Mouse (Mus musculus) adrenal gland, adult 2 months (tissue): ENCODE measurements around the gene Mfsd2a. TPM values are rescaled to one million over a fixed set of nuclear protein-coding genes. Genes with fewer than 3 reads are reported as not detected.

Experiments
- DNase-seq: peaks from one replicate; pipeline ENCODE4 v3.0.0; 2021
- polyA plus RNA-seq: library from polyadenylated mRNA; depleted of rRNA; stranded (reverse); fragments of >200 nt; gene quantifications from 2 replicates; pipeline ENCODE4 v1.2.3, GENCODE M21; 2012; rRNA removed
- total RNA-seq, 2 experiments: library from RNA; stranded (reverse); gene quantifications; 2 replicates each; pipeline ENCODE4 v1.2.3; 2021

Mfsd2a gene
- total and polyA plus RNA-seq, 3 experiments = 0.62 to 28.5 (median 3.7) TPM

DNA sequence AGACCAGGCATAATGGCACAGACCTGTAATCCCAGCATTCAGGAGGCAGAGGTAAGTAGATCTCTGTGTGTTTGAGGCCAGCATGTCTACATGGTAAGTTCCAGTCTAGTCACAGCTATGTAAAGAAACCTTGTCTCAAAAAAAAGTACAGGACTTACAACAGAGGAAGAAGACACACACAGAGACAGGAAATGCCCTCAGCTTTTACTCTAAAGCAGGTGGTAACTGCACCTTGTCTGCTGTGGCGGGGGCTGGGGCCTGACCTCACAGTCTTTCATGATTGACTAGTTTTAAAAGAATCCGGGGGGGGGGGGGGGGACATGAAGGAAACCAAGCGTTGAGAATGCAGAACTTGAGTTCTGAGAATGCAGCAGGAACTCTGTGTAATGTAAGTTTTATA lies 27.1 kb downstream of the Mfsd2a start:
- no peak for DNase-seq

DNA sequence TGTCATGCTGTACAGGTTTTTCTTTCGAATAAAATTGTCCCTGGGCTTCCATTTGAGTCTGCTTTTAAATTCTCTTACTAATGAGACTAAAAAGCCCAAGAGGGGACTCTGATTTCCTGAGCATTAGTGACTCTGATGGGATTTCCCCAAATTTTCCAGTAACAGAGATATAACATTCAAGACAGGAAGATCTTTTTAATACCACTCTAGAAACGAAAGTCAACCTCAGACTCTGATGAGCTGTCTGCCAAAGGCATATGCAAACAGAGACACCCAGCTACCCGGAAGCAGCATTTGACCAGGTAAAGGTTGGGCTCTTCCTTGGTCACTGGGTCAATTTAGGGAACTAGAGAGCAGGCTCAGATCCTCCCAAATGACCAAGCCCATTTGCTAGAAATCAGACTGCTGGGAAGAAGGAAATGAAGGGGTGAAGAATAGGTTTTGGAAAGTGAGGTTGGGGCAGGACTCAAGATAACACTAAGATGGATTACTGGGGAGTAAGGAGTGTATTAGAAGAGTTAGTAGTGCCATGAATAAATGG lies 27.9 kb downstream of the Mfsd2a start:
- DNase-seq = no peak

- DNase-seq = no peak
These were observed 28.6 kb downstream of the Mfsd2a start for GRCm38 (mm10) chr4:122932239-122932978.

GRCm38 (mm10) chr4:122930939-122931590 lies 29.9 kb downstream of the Mfsd2a start:
- DNase-seq = no peak

GRCm38 (mm10) chr4:122923392-122924344 lies 37.3 kb downstream of the Mfsd2a start:
- peak; percentile 55 for DNase-seq

DNA sequence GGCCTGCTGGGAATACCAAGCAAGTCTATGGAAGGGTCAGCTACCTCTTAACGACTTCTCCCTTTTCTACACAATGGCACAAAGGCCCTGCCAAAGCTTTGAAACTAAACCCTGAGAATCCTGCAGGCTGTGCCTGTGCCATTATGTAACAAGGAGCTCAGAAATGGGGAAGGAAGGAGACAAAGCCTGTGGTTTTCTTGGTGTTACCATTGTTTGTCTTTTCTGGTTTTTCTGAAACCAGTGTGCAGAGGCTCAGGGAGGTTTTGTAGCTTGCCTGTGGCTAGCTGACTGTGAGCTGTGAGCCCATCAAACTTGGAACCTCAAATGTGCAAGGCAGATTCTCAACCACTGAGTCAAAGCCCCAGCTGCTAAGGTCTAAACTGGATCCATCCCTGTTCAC lies 38.1 kb downstream of the Mfsd2a start:
- DNase-seq = no peak

- DNase-seq = no peak
These were observed 45.0 kb downstream of the Mfsd2a start for GRCm38 (mm10) chr4:122915985-122916384.

GRCm38 (mm10) chr4:122914186-122914585 lies 46.8 kb downstream of the Mfsd2a start:
- DNase-seq = no peak

DNA sequence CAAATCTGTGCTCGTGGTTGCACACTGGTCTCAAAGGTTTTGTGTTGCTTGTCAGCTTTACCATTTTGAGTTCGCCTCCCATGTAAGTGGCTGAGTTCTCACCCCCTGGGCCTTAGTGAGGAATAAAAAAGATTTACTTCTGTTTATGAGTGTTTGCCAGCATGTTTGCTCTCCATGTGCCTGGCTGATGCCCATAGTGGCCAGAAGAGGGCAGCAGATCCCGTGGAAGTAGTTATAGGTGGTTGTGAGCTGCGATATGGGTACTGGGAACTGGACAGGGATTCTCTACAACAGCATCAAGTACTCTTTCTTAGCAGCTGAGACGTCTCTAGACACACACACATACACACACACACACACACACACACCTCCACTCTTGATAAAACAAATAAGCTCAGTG lies 48.4 kb downstream of the Mfsd2a start:
- no peak for DNase-seq

DNA sequence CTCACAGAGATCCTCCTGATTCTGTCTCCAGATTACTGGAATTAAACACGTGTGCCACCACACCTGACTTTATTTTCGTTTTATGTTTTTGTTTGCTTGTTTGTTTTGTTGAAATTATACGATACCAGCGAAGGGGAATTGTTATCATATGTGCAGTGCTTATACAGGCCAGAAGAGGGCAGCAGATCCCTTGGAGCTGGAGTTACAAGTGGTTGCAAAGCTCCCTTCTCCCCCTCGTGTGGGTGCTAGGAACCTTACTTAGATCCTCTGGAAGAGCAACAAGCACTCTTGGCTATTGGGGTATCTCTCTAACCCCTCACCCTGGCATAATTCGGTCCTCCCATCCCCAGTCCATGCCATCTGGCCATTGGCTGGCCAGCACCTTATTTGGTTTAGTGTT lies 50.4 kb downstream of the Mfsd2a start:
- no peak for DNase-seq

DNA sequence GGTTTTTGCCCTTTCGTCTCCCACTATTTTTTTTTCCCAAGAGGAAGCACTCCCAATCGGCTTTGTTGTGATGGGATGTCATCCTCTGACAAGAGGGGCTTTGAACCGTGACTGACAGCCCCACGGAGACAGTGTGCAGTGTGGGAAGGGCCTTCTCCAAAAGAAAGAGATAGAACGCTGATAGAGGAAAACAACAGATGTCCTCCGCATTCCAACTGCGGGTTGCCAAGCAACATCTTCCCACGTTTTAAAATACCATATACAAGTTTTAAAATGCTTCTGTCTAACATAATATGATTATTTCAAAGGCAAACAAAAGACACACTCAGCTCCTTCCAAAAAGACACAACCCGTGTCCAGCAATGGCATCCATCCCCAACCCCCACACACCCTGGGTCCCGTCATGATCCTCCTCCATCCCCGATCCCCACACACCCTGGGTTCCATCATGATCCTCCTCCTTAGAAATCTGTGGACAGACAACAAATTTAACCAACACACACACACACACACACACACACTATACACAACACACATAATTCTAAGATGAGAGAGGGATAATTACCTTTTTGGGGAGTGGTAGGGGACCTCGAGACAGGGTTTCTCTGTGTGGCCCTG lies 51.3 kb downstream of the Mfsd2a start:
- DNase-seq = no peak

DNA sequence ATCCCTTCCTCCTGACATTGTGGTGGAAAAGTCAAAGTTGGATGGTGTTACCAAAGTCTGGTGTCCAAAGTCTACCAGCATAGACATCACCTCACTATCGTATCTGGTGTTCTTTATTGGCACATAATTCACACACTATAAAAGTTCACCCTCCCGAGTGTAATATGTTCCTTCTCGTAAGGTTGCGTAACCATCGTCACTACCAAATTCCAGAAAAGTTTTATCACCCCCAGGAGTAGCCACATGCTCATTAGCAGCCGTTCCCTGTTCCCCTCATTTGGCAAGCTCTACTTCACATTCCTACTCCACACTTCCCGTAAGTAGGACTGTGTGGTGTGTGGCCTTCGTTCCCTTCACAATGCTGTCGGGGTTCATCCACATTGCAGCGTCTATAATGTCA lies 55.6 kb downstream of the Mfsd2a start:
- DNase-seq = no peak

- no peak for DNase-seq
These were observed 57.3 kb downstream of the Mfsd2a start for GRCm38 (mm10) chr4:122903709-122904108.

- no peak for DNase-seq
These were observed 58.8 kb downstream of the Mfsd2a start for GRCm38 (mm10) chr4:122902156-122902555.

- DNase-seq = peak; percentile 41
These were observed 62.7 kb downstream of the Mfsd2a start for GRCm38 (mm10) chr4:122898313-122898712.

- no peak for DNase-seq
These were observed 63.2 kb downstream of the Mfsd2a start for GRCm38 (mm10) chr4:122897750-122898149.

Other genes with a start within 250 kb of the Mfsd2a start
- 10 to 100 TPM; 69.3 to 86.3 TPM for gene Ppt1, start 124.9 kb downstream of the Mfsd2a start, total RNA-seq
- gene Ppt1, start 124.9 kb downstream of the Mfsd2a start, polyA plus RNA-seq = 14.2 and 17.9 TPM in 2 replicates
- 100 to 1,000 TPM; 140 to 168 TPM for gene Cap1, start 75.1 kb downstream of the Mfsd2a start, total RNA-seq
- gene Cap1, start 75.1 kb downstream of the Mfsd2a start, polyA plus RNA-seq = 28.0 and 30.0 TPM in 2 replicates
- gene Mycl, start 34.5 kb upstream of the Mfsd2a start, total RNA-seq = 1 to 10 TPM; 1.6 to 2.6 TPM
- gene Mycl, start 34.5 kb upstream of the Mfsd2a start, polyA plus RNA-seq = 0.54 and 1.2 TPM in 2 replicates
- gene Trit1, start 55.4 kb upstream of the Mfsd2a start, total RNA-seq = 10 to 100 TPM; 17.0 to 21.8 TPM
- gene Trit1, start 55.4 kb upstream of the Mfsd2a start, polyA plus RNA-seq = 3.4 and 4.3 TPM in 2 replicates
- gene Bmp8b, start 144.0 kb upstream of the Mfsd2a start, total RNA-seq = not detected
- gene Bmp8b, start 144.0 kb upstream of the Mfsd2a start, polyA plus RNA-seq = 0.03 and 0.17 TPM in 2 replicates
- gene Oxct2b, start 155.1 kb upstream of the Mfsd2a start, total RNA-seq = not detected
- not detected in 2 replicates for gene Oxct2b, start 155.1 kb upstream of the Mfsd2a start, polyA plus RNA-seq
- gene Ppie, start 178.8 kb upstream of the Mfsd2a start, total RNA-seq = 10 to 100 TPM; 42.4 to 59.1 TPM
- gene Ppie, start 178.8 kb upstream of the Mfsd2a start, polyA plus RNA-seq = 9.1 and 10.5 TPM in 2 replicates
- 1 to 10 TPM; 3.1 to 5.4 TPM for gene Hpcal4, start 222.0 kb upstream of the Mfsd2a start, total RNA-seq
- gene Hpcal4, start 222.0 kb upstream of the Mfsd2a start, polyA plus RNA-seq = 3.1 and 4.9 TPM in 2 replicates
- gene Nt5c1a, start 240.3 kb upstream of the Mfsd2a start, total RNA-seq = 10 to 100 TPM; 38.8 to 82.5 TPM
- 21.3 and 23.3 TPM in 2 replicates for gene Nt5c1a, start 240.3 kb upstream of the Mfsd2a start, polyA plus RNA-seq